In the genomic region with DNA sequence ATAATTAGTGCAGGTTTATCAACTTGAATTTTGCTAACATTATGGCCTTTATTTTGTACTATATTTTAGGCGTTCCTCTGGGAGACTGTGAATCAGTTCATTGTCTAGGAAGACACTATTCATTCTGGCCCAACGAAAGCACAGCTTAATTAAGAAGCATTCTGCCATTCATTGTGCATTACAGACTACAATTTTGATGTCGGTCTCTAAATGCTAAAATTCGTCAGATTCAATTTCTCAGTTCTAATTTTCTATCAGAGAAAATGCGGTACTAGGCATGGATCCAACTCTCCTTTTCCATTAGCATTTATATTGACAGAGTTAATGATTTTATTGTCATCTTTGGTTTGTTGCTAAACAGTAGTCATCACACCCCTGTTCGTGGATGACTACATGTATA, we compare ENCODE assay signal across 16 mouse cellular contexts.
"Had no signal": no experiment of that assay in that cellular context is flagged by ENCODE, and none has a peak within 500 bp of the region (broad histone marks: within the 10 kb centered on the region; RNA-seq: fewer than 3 reads in every experiment).

No protein-coding gene starts in this region.

- H3K4me1 ChIP-seq: limb, embryonic 15.5 days; liver, embryonic 12.5 days; megakaryocyte, embryonic 14.5 days; midbrain, embryonic 12.5 days; stomach, embryonic 15.5 days had no signal

- H3K9ac ChIP-seq: limb, embryonic 15.5 days; liver, embryonic 12.5 days; lung, embryonic 14.5 days; midbrain, embryonic 12.5 days; stomach, embryonic 15.5 days had no signal

- H3K4me3 ChIP-seq: limb, embryonic 15.5 days; liver, embryonic 12.5 days; megakaryocyte, embryonic 14.5 days; midbrain, embryonic 12.5 days; stomach, embryonic 15.5 days had no signal

- H3K36me3 ChIP-seq: limb, embryonic 15.5 days; liver, embryonic 12.5 days; midbrain, embryonic 12.5 days; stomach, embryonic 15.5 days had no signal

- H3K4me2 ChIP-seq: limb, embryonic 15.5 days; liver, embryonic 12.5 days; lung, embryonic 14.5 days; midbrain, embryonic 12.5 days; stomach, embryonic 15.5 days had no signal

- H3K9me3 ChIP-seq: limb, embryonic 15.5 days; liver, embryonic 12.5 days; megakaryocyte, embryonic 14.5 days; midbrain, embryonic 12.5 days; stomach, embryonic 15.5 days had no signal

- H3K27ac ChIP-seq: kidney, postnatal 0 days; limb, embryonic 15.5 days; liver, embryonic 12.5 days; macrophage; midbrain, embryonic 12.5 days; stomach, embryonic 15.5 days had no signal

- ATAC-seq: liver, embryonic 12.5 days had no signal

- H3K27me3 ChIP-seq: limb, embryonic 15.5 days; liver, embryonic 12.5 days; megakaryocyte, embryonic 14.5 days; midbrain, embryonic 12.5 days; stomach, embryonic 15.5 days had no signal

- DNase-seq: kidney, adult 9 months; kidney, postnatal 36 days; layer of hippocampus, adult 9-11 months; layer of hippocampus, postnatal 36 days; lung, embryonic 14.5 days; lung, postnatal 14 days; right cerebral cortex, postnatal 14 days; thymus, adult 2 months; thymus, postnatal 25 days had no signal
